Mouse (Mus musculus): Measurements from ENCODE around the gene S100b. TPM values are rescaled to one million over a fixed set of nuclear protein-coding genes. Genes with fewer than 3 reads are reported as not detected.

S100b gene
- polyA plus RNA-seq, 1 experiment from 2014 or later, result not detected

DNA sequence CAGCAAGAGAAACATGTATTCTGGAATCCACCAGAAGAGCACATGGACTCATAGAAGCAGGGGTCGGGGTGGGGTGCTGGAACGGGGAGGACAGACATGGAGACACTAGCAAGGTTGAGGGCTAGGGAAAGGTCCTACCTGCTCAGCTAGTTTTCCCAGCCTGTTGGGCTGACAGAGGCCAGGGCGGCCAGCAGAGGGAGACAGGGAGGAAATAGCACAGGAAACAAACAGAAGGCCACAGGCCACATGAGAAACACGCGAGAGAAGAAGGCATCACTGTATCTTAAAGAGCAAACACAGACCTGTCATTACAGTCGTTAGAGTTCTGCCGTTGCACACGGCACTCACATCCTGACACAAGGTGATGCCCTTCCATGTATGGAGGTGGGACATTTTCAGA lies 17.6 kb downstream of the S100b start:
- Histone ChIP-seq H3K27ac (replicated peaks) (no peak overlapping the region), H3K9me3 (replicated peaks) (no peaks in the 10 kb centered on the region), H3K4me3 (no peak overlapping the region), H3K4me1 (no peaks in the 10 kb centered on the region), H3K27me3 (ENCODE audit: low read depth, poor library complexity, severe bottlenecking) (no peaks in the 10 kb centered on the region), H3K36me3 (peaks cover 81% of the 10 kb centered on the region)
- no peak for DNase-seq (ENCODE audit: low spot score)
- whole genome bisulfite sequencing, result 59% methylated on average over 8 of the region's 8 CpGs

DNA sequence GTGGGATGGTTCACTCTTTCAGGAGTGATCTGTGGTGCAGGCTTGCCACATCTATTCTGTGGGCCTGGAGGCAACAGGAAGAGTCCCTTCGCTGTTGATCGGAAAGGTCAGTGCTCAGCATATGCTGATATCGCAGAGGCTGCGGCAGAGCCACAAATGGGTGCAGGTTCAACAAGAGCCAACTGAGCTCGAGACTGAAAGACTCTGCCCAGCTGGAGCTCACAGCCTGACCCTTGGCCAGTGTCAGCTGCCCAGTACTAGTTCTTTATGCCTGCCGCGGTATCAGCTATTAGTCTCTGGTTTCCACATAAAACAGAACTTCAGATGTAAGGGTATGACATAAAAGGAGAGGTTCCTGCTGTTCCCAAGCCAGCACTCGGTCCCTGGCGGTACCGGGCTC lies 21.6 kb downstream of the S100b start:
- Histone ChIP-seq H3K27me3 (ENCODE audit: low read depth, poor library complexity, severe bottlenecking) (no peaks in the 10 kb centered on the region), H3K9me3 (replicated peaks) (no peaks in the 10 kb centered on the region), H3K36me3 (peaks cover 77% of the 10 kb centered on the region), H3K27ac (replicated peaks) (no peak overlapping the region), H3K4me3 (no peak overlapping the region), H3K4me1 (no peaks in the 10 kb centered on the region)
- 85% methylated on average over 10 of the region's 10 CpGs for WGBS
- DNase-seq (ENCODE audit: low spot score), result no peak

DNA sequence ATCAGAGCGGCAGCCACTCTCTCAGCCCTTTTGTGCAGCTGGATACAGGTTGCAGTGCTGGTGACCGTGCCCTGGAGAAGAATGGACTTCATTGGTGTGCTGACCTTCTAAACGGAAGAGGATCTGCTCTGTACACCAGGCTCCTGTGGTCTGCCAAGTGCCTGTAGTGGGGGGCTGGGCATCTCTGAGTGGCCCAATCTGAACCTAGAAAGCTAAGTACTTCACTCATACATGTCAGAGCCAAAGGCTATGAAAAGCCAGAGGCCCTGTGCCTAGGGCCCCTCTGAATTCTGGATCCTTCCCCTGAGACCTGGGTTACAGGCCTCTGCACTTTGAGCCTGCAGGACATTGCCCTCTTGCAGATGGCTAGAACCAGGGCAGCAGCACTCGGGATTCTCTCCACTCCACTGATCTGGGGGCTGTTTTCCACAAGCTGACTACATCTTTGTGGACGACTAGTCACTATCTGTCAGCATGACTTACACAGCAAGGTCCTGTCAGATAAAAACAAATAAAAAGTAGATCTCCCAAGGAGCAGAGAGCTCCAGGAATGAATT lies 25.0 kb downstream of the S100b start:
- H3K4me3 ChIP-seq, result no peak overlapping the region

DNA sequence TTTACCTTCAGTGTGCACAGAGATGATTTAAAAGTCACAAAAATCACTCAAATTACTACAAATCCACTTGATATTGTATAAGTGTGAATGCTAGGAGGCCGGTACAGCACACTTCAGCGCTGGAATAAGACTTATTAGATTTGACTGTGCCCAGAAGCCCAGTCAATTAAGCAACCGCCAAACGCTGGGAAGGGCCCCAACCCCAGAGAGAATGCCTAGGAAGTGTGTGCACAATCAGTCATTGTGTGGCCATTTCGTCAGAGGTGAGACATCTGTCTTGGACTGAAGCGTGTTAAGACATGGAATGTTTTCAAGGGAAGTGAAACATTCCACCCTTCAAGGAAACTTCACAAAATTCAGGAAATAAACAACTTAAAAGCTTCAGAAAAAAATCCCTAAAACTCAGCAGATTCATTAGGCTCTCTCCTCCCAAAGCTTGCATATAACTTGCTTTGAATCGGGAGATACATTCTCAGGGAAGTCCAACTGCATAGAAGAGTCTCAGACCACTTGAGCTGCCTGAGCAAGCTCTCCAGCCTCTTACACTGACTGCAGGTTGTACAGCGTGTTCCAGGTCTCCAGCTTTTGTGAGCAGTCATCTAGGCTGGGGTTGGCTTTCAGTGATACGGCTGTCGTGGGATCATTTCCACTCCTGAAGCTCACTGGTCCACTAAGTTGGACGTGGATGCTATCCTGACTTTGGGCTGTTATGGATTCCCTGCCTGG lies 34.8 kb downstream of the S100b start:
- Histone ChIP-seq H3K36me3 (peaks cover 74% of the 10 kb centered on the region), H3K27me3 (ENCODE audit: low read depth, poor library complexity, severe bottlenecking) (no peaks in the 10 kb centered on the region), H3K9me3 (replicated peaks) (no peaks in the 10 kb centered on the region), H3K4me3 (no peak overlapping the region), H3K27ac (replicated peaks) (no peak overlapping the region), H3K4me1 (no peaks in the 10 kb centered on the region)
- WGBS, result 87% methylated on average over 11 of the region's 11 CpGs
- no peak for DNase-seq (ENCODE audit: low spot score)

More for the DNA sequence above, 25.0 kb downstream of the S100b start:
- Histone ChIP-seq H3K4me1 (no peaks in the 10 kb centered on the region), H3K27me3 (ENCODE audit: low read depth, poor library complexity, severe bottlenecking) (no peaks in the 10 kb centered on the region), H3K27ac (replicated peaks) (no peak overlapping the region), H3K36me3 (peaks cover 70% of the 10 kb centered on the region), H3K9me3 (replicated peaks) (no peaks in the 10 kb centered on the region)
- no peak for DNase-seq (ENCODE audit: low spot score)
- 79% methylated on average over 5 of the region's 5 CpGs for WGBS

DNA sequence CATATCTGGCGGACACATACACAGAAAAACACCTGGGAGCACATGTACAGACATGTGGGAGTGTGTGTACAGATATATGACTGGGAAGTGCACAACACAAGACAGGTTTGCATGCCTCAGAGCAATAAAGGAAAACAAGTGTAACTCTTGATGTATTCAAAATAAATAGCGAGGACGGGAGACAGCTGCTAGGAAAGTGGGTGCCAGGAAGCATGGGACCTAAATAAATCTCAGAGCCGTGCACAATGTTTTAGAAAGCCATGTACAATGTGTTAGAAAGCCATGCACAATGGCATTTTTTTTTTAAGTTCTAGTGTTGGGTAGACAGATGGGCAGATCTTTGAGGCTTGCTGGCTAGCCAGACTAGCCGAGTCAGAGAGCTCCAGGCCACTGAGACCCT lies 35.4 kb downstream of the S100b start:
- H3K4me1 ChIP-seq, result no peaks in the 10 kb centered on the region
- no peak overlapping the region for H3K4me3 ChIP-seq
- no peaks in the 10 kb centered on the region for H3K27me3 ChIP-seq (ENCODE audit: low read depth, poor library complexity, severe bottlenecking)
- WGBS, result 90% methylated on average over 5 of the region's 5 CpGs
- no peak overlapping the region for H3K27ac ChIP-seq (replicated peaks)
- H3K9me3 ChIP-seq (replicated peaks), result no peaks in the 10 kb centered on the region
- no peak for DNase-seq (ENCODE audit: low spot score)
- H3K36me3 ChIP-seq, result peaks cover 73% of the 10 kb centered on the region

DNA sequence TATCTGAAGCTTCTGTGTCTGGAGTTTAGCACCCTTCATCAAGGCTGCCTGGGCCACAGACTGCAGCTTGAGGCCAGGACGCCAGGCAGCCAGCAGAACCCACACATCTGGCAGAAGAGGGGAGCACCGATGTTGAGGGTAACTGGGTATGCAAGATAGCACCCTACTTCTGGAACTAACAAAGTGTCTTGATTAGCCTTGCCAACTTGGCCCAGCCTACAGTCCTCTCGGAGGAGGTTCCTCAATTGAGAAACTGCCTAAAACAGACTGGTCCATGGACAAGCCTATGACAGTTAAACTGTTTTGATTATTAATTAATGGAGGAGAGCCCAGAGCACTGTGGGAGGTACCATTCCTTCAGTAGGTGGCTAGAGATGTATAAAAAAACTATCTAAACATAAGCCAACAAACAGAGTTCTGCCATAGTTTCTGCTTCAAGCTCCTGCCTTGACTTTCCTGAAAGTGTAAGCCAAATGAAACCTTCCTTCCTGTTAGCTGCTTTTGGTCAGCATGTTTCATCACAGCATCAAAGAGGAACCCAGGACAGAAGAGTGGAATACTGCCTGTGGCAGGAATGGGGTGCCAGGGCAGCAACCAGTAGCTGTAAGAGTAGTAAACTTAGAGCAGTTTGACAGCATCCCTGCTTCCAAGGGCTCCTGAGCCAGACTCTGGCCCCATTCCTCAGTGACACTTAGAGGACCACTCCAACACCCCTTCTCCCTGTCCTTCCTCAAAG lies 36.5 kb downstream of the S100b start:
- Histone ChIP-seq H3K4me1 (no peaks in the 10 kb centered on the region), H3K27me3 (ENCODE audit: low read depth, poor library complexity, severe bottlenecking) (no peaks in the 10 kb centered on the region), H3K27ac (replicated peaks) (no peak overlapping the region), H3K36me3 (peaks cover 72% of the 10 kb centered on the region), H3K4me3 (no peak overlapping the region), H3K9me3 (replicated peaks) (no peaks in the 10 kb centered on the region)
- no peak for DNase-seq (ENCODE audit: low spot score)
- 84% methylated on average over 3 of the region's 3 CpGs for WGBS

DNA sequence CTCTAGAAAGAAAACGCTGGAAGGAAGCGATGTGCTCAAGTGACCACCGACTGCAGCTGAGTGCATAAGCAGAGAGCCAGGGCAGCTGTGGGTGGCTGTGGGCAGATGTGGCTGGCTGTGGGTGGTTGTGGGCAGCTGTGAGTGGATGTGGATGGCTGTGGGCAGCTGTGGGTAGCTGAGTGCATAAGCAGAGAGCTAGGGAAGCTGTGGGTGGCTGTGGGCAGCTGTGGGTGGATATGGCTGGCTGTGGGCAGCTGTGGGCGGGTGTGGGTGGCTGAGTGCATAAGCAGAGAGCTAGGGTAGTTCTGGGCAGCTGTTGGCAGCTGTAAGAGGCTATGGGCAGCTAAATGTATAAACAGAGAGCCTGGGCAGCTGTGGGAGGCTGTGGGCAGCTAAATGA lies 39.6 kb downstream of the S100b start:
- no peak for DNase-seq (ENCODE audit: low spot score)
- peaks cover 76% of the 10 kb centered on the region for H3K36me3 ChIP-seq
- H3K27me3 ChIP-seq (ENCODE audit: low read depth, poor library complexity, severe bottlenecking), result no peaks in the 10 kb centered on the region

DNA sequence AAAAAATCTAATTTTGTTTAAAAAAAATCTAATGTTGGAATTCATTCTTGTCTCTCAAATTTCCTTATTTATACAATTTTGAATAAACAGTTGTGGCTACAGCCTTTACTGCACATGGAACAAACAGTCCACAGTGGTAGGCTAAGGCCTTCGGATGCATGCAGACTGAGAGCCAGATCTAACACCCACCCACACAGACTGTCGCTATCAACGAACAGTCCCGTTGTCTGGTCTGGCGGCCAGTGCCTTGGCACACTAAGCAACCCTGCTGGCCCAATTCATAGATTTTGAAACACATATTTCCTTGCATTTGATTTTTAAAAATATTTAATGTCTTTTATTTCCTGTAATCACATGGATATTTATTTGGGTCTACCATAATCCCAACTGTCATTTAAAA lies 46.5 kb downstream of the S100b start:
- WGBS, result 91% methylated on average over 5 of the region's 5 CpGs
- Histone ChIP-seq H3K9me3 (replicated peaks) (no peaks in the 10 kb centered on the region), H3K27me3 (ENCODE audit: low read depth, poor library complexity, severe bottlenecking) (no peaks in the 10 kb centered on the region), H3K4me1 (no peaks in the 10 kb centered on the region), H3K36me3 (peaks cover 69% of the 10 kb centered on the region), H3K4me3 (no peak overlapping the region), H3K27ac (replicated peaks) (no peak overlapping the region)
- DNase-seq (ENCODE audit: low spot score), result no peak

More for the DNA sequence above, 39.6 kb downstream of the S100b start:
- 96% methylated on average over 4 of the region's 4 CpGs for WGBS
- no peak overlapping the region for H3K27ac ChIP-seq (replicated peaks)
- no peaks in the 10 kb centered on the region for H3K9me3 ChIP-seq (replicated peaks)
- H3K4me1 ChIP-seq, result no peaks in the 10 kb centered on the region
- H3K4me3 ChIP-seq, result no peak overlapping the region

DNA sequence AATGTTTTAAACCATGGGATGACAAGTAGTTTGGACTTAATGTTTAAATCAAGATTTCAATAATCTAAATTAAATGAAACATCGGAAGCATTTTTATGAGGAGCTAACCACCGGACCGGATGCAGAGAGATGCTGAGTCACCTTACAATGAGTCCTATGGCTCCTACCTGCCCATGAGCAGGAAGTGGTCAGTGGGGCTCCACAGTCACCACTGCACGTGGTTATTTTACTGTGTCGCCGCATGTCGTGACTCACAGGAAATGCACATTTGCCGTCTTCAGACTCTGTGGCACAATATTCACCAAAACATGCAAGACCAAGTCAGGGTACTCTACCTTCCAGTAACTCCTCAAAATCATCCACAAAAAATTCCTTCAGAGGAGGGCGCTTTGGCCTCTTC lies 53.1 kb downstream of the S100b start:
- Histone ChIP-seq H3K9me3 (replicated peaks) (no peaks in the 10 kb centered on the region), H3K27ac (replicated peaks) (no peak overlapping the region), H3K27me3 (ENCODE audit: low read depth, poor library complexity, severe bottlenecking) (no peaks in the 10 kb centered on the region), H3K4me3 (no peak overlapping the region), H3K36me3 (peaks cover 47% of the 10 kb centered on the region), H3K4me1 (0 out of 2 replicates have a peak, but pooled peaks cover 2% of the 10 kb centered on the region)
- no peak for DNase-seq (ENCODE audit: low spot score)
- WGBS, result 93% methylated on average over 9 of the region's 9 CpGs

MicroRNAs within 50 kb of the gene (microRNA counts, 519-probe panel; counts per million panel counts)
- not detected for microRNA mmu-miR-678

Small RNA genes lying within 50 kb of the gene (microRNA-seq; reads per million reads assigned to microRNA genes)
- gene Mir678, result 0.90 reads per million

Other genes with a start within 250 kb of the S100b start
- gene Zfp280b, start 221.2 kb upstream of the S100b start, polyA plus RNA-seq (2016; fragmentation: Nextera tagmentation; extraction: Ambion mirVana), result 36.8 and 39.0 TPM in 2 replicates
- gene Slc5a4b, start 142.9 kb upstream of the S100b start, polyA plus RNA-seq (2016; fragmentation: Nextera tagmentation; extraction: Ambion mirVana), result not detected in 2 replicates
- not detected in 2 replicates for gene Slc5a4a, start 106.4 kb upstream of the S100b start, polyA plus RNA-seq (2016; fragmentation: Nextera tagmentation; extraction: Ambion mirVana)
- 72.6 and 94.9 TPM in 2 replicates for gene Prmt2, start 16.0 kb upstream of the S100b start, polyA plus RNA-seq (2016; fragmentation: Nextera tagmentation; extraction: Ambion mirVana)
- 5.6 and 6.4 TPM in 2 replicates for gene Dip2a, start 91.4 kb downstream of the S100b start, polyA plus RNA-seq (2016; fragmentation: Nextera tagmentation; extraction: Ambion mirVana)
- gene AC141477.1, start 186.6 kb downstream of the S100b start, polyA plus RNA-seq (2016; fragmentation: Nextera tagmentation; extraction: Ambion mirVana), result not detected in 2 replicates
- gene Pcnt, start 188.9 kb downstream of the S100b start, polyA plus RNA-seq (2016; fragmentation: Nextera tagmentation; extraction: Ambion mirVana), result 19.7 and 21.2 TPM in 2 replicates
- not detected in 2 replicates for gene 2610028H24Rik, start 195.2 kb downstream of the S100b start, polyA plus RNA-seq (2016; fragmentation: Nextera tagmentation; extraction: Ambion mirVana)
- gene Mcm3ap, start 215.1 kb downstream of the S100b start, polyA plus RNA-seq (2016; fragmentation: Nextera tagmentation; extraction: Ambion mirVana), result 70.1 and 80.0 TPM in 2 replicates
- 10.1 and 11.1 TPM in 2 replicates for gene Ybey, start 215.3 kb downstream of the S100b start, polyA plus RNA-seq (2016; fragmentation: Nextera tagmentation; extraction: Ambion mirVana)